Mouse (Mus musculus) left cerebral cortex, adult 8-10 months (tissue): ENCODE measurements at regions not wholly inside any gene's neighbourhood (a gene's known extent, or its start where the extent isn't known, plus 50 kb on each side); places are given as distances from the start of the nearest gene placed in this dataset.
"Not testable (repeated sequence)": the region's sequence is repeated elsewhere in the genome, so short reads cannot be mapped to it uniquely, and the experiment has no call there.

Experiments
- DNase-seq, 2 experiments: peaks; one replicate each; pipeline ENCODE4 v3.0.0; 2022; ENCODE audit warnings: low spot score in 2 of 2

DNA sequence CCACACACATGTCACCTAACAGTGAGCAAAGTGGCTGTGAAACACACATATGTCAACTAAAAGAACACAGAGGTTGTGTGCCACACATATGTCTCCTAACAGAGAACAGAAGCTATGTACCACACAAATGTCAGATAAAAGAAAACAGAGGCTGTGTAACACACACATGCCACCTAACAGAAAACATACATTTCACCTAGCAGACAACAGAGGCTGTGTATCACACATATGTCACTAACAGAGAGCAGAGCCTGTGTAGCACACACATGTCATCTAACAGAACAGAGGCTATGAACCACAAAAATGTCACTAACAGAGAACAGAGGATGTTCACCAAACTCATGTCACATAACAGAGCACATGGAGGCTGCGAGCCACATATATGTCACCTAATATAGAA is 103.6 kb upstream of the Thrb start:
- no peak for DNase-seq

DNA sequence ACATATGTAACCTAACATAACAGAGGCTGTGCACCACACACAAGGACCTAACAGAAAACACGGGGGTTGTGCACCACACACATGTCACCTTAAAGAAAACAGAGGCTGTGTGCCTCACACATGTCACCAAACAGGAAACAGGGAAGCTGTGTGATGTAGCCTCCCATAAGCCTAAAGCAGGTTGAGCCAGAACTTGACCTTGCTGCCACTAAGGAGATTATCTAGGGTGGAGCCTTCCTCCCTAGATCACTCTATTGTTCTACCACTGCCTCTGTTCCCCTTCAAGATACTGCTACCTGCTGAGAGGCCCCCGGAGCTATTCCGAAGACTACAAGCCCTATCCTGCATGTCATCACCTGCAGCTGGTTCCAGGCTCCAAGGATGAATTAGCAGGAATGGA is 100.1 kb upstream of the Thrb start:
- not testable (repeated sequence) for DNase-seq

DNA sequence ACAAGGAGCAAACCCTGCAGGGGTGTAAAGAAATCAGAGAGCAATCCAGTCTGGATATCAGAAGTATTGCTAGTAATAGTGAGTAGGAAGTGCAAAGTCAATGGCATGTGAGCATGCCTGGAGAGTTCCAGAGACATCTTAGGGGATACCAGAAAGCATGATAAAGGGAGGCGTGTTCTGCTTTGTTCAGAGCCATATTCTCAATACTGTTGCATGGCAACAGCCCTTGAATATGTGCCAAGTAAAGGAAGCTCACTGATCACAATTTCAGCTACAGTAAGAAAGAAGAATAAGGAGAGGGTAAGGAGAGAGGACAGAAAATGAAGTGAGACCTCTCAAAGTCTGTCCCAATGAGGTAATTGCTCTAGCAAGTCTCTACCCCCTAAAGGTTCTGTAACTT is 92.1 kb upstream of the Thrb start:
- no peak for DNase-seq

DNA sequence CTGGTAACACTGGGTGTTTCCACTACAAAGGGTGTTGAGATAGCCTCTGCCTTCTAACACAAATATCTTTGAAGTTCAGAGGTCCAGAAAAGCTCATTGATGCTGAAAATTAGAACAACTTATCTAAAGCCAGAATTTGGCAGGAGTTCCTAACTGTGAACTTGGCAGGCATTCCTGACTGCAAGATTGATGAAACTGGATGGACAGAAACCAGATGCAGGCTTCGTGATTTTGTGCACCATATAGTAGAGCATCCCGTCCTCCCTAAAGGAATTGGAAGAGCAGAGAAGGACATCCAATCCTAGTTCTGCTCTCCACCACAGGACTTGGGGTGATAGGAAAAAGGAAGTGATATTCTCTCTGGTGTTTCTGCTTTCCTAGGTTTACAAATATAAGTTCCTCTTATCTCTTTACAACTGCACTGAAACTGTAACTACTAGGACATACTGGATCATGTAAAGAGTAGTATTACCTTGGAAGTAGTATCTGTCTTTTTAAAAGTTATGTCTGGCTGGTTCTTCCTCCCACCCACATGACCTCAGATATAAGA is 90.9 kb upstream of the Thrb start:
- DNase-seq = no peak

DNA sequence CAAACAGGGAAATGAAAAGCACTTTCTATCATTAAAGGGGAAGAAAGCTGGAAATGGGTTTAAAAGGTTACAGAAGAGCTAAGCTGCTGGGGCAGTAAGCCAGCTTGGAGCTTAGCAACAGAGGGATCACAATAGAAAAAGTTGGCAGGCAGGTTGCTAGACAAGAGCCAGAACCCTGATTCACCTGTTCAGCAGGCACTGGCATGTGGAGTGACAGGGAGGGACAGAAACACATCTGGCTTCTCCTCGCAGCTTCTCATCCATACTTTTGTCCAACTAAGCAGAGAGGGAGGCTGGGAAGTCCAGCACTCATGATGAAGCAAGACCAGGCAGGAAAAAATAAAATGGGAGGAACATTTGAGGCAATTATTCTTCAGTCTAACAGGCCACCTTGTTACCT is 81.3 kb upstream of the Thrb start:
- no peak for DNase-seq

DNA sequence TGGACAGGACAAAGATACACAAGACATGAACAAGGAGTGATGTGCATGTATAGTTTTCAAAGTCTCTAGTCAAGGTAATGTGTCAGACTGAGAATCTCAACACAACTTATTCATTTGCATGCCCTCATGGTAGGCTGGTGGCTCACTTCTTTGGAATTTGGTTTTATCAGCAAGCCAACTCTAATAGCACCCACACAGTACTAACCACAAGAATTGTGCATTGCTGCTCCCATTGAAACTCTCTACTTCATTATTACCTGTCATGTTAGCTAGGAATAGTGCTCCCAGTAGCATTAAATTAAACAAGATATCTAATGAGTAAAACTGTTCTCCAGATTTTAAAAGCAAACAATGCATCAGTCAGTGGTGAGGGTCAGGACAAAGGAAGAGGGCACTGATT is 70.5 kb upstream of the Thrb start:
- no peak for DNase-seq

DNA sequence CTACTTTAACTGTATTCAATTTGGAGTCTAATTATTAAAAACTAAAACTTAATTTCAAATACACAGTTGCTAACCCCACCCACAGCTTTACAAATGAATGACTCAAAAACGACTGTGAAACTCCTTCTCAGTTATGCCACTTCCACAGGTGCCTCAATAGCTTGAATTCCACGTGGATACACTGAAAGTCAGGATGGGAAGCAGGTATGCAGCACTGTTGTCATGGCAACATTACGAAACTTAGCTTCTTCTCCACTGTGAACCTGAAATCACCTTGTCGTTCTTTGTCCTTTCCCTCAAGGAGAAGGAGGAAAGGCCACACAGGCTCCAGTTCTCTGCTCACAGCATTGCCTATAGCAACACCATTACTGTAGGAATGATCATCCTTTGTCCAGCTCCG is 60.5 kb upstream of the Thrb start:
- DNase-seq = no peak

DNA sequence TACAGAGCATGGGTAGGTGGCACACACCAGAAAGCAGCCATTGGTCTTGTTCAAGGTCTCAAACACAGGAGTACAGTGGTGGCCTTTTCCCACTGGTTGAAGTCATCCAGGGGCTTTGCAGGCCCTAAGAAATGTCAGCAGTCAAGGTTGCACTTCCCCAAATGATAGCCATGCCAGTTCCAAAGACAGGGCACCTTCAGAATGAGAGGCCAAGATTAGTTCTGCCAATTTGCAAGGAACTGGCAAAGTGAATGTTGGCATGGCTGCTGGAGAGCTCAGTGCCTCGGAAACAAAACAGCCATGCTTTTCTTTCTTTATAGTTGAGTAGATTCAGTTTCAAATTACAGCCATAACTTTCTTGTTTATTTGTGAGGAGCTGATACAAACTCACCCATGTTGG is 57.7 kb upstream of the Thrb start:
- no peak for DNase-seq

DNA sequence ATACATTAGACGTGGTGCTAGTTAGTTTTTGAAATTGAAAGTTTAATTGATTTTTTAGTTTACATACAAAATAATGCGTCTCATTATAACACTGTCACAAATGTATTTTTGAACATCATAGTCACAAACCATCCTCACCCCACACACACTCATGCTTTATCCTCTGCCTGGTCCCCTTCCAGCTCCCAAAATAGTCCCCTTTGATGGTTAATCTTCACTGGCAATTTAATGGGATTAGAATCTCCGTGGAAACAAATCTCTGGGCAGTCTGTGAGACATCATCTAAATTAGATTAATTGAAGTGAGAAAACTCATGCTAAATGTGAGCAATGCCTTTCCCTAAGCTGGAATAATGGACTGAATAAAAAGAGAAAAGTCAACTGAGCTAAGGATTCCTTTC is 54.0 kb upstream of the Thrb start:
- DNase-seq = no peak

DNA sequence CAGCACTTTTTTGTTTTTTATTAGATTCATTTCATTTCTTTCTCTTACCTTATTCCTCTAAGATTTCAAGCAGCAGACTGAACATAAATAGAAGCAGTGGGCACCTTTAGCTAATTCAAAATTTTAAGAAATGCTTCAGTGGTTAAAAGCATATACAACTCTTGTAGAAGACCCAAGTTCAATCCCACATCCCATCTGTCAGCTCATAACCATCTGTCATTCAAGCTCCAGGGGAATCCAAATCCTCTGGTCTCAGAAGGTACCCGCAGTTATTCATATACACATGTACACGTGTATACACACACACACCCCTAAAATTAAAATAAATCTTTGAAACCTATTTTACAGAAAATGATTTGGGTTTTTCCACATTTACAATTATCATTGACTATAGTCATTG is 52.9 kb upstream of the Thrb start:
- peak in 1 of 2 experiments; percentile 53 for DNase-seq
